8 mouse cellular contexts compared by ENCODE assay signal in genomic region chr19:46041299-46041932, GRCm38 (mm10). TPM values are rescaled to one million over a fixed set of nuclear protein-coding genes. Genes with fewer than 3 reads are reported as not detected.
DNase-seq lines count a peak whose midpoint lies in the region; ATAC-seq lines count a peak whose summit lies in the region.

No protein-coding gene starts in this region.

- no peak for ATAC-seq in liver, embryonic 11.5 days (replicated peaks; ENCODE audit: low FRiP score)
- 0 out of 2 replicates have a peak, but pooled peaks have one; percentile 0 for ATAC-seq in embryonic facial prominence, embryonic 11.5 days (replicated peaks; ENCODE audit: insufficient number of reproducible peaks, low FRiP score, low TSS enrichment, low read depth)
- no peak for ATAC-seq in neural tube, embryonic 11.5 days (ENCODE audit: insufficient read depth, low FRiP score, low TSS enrichment)
- ATAC-seq in cerebellum, adult (ENCODE audit: insufficient number of reproducible peaks, low FRiP score, low TSS enrichment) = no peak

- H3K4me1 ChIP-seq in liver, embryonic 11.5 days (replicated peaks; ENCODE audit: control insufficient read depth, insufficient read depth, low read length) = peaks cover 68% of the 10 kb centered on the region
- H3K4me1 ChIP-seq in embryonic facial prominence, embryonic 11.5 days (ENCODE audit: control insufficient read depth, insufficient read depth, low read length) = peaks cover 12% of the 10 kb centered on the region
- peaks cover 65% of the 10 kb centered on the region for H3K4me1 ChIP-seq in neural tube, embryonic 11.5 days (ENCODE audit: control insufficient read depth, insufficient read depth, low read length)

- peak overlapping the region; percentile 61 for H3K9ac ChIP-seq in liver, embryonic 11.5 days (ENCODE audit: low read depth, low read length)
- H3K9ac ChIP-seq in embryonic facial prominence, embryonic 11.5 days (replicated peaks; ENCODE audit: low read length) = peak overlapping the region; percentile 66
- H3K9ac ChIP-seq in neural tube, embryonic 11.5 days (ENCODE audit: low read length) = peak overlapping the region; percentile 72

- no peaks in the 10 kb centered on the region for H3K9me3 ChIP-seq in liver, embryonic 11.5 days (ENCODE audit: control insufficient read depth, low read length)
- no peaks in the 10 kb centered on the region for H3K9me3 ChIP-seq in embryonic facial prominence, embryonic 11.5 days (replicated peaks; ENCODE audit: control insufficient read depth, low read length)
- no peaks in the 10 kb centered on the region for H3K9me3 ChIP-seq in neural tube, embryonic 11.5 days (ENCODE audit: control insufficient read depth, low read length)

- H3K27ac ChIP-seq in liver, embryonic 11.5 days (ENCODE audit: low read depth, low read length) = peak overlapping the region; percentile 98
- peak overlapping the region; percentile 92 for H3K27ac ChIP-seq in embryonic facial prominence, embryonic 11.5 days (replicated peaks; ENCODE audit: low read depth, low read length)
- peak overlapping the region; percentile 98 for H3K27ac ChIP-seq in neural tube, embryonic 11.5 days (ENCODE audit: low read depth, low read length)

- H3K27me3 ChIP-seq in liver, embryonic 11.5 days (replicated peaks; ENCODE audit: control insufficient read depth, insufficient read depth, low read length) = no peaks in the 10 kb centered on the region
- no peaks in the 10 kb centered on the region for H3K27me3 ChIP-seq in embryonic facial prominence, embryonic 11.5 days (ENCODE audit: control insufficient read depth, insufficient read depth, low read length)
- no peaks in the 10 kb centered on the region for H3K27me3 ChIP-seq in neural tube, embryonic 11.5 days (ENCODE audit: control insufficient read depth, insufficient read depth, low read length)

- H3K36me3 ChIP-seq in liver, embryonic 11.5 days (ENCODE audit: control insufficient read depth, insufficient read depth, low read length) = peaks cover 3% of the 10 kb centered on the region; the same call in 1 of the 2 replicates
- H3K36me3 ChIP-seq in embryonic facial prominence, embryonic 11.5 days (replicated peaks; ENCODE audit: control insufficient read depth, insufficient read depth, low read depth, low read length) = no peaks in the 10 kb centered on the region
- no peaks in the 10 kb centered on the region; the same call in 1 of the 2 replicates for H3K36me3 ChIP-seq in neural tube, embryonic 11.5 days (ENCODE audit: control insufficient read depth, insufficient read depth, low read length)

- DNase-seq in liver, embryonic 11.5 days (ENCODE audit: low spot score) = no peak
- no peak for DNase-seq in liver
- no peak for DNase-seq in embryonic facial prominence, embryonic 11.5 days (ENCODE audit: low spot score)
- peak; percentile 42 for DNase-seq in induced T-regulatory cell, adult 2 months (ENCODE audit: low read depth)
- no peak for DNase-seq in neural tube, embryonic 11.5 days (ENCODE audit: low spot score)
- DNase-seq in adrenal gland, postnatal 25 days = no peak
- no peak for DNase-seq in layer of hippocampus, postnatal 36 days

- H3K4me2 ChIP-seq in liver, embryonic 11.5 days = peak overlapping the region; percentile 92
- H3K4me2 ChIP-seq in embryonic facial prominence, embryonic 11.5 days (ENCODE audit: low read depth, low read length) = peak overlapping the region; percentile 81
- peak overlapping the region; percentile 80 for H3K4me2 ChIP-seq in neural tube, embryonic 11.5 days (ENCODE audit: low read depth)

- 40% methylated on average over 7 of the region's 7 CpGs for WGBS in liver, embryonic 11.5 days
- 14% methylated on average over 7 of the region's 7 CpGs for WGBS in embryonic facial prominence, embryonic 11.5 days
- WGBS in neural tube, embryonic 11.5 days = 22% methylated on average over 7 of the region's 7 CpGs

- peak overlapping the region; percentile 97 for H3K4me3 ChIP-seq in liver, embryonic 11.5 days (ENCODE audit: low read depth, low read length)
- peak overlapping the region; percentile 28 for H3K4me3 ChIP-seq in embryonic facial prominence, embryonic 11.5 days (ENCODE audit: low read depth, low read length)
- peak overlapping the region; percentile 31 for H3K4me3 ChIP-seq in neural tube, embryonic 11.5 days (ENCODE audit: low read depth, low read length)

RNA-seq across cellular contexts. Expression of gene Pprc1, which starts 3.3 kb away (rescaled TPM):
- 73.2 and 77.2 TPM in 2 replicates for polyA plus RNA-seq in liver, embryonic 11.5 days (2014; fragmentation: Nextera tagmentation; extraction: Ambion mirVana)
- 46.7 and 57.0 TPM in 2 replicates for polyA plus RNA-seq in embryonic facial prominence, embryonic 11.5 days (2014; fragmentation: Nextera tagmentation; extraction: Ambion mirVana)
- 42.2 and 46.1 TPM in 2 replicates for polyA plus RNA-seq in neural tube, embryonic 11.5 days (2014; fragmentation: Nextera tagmentation; extraction: Ambion mirVana)
- total RNA-seq in adrenal gland, postnatal 25 days (2021) = 25.7 and 32.7 TPM in 2 replicates
- total RNA-seq in layer of hippocampus, postnatal 36 days (2021) = 10 to 100 TPM; 29.7 to 30.9 TPM

RNA-seq across cellular contexts. Expression of gene Ldb1, which starts 3.6 kb away (rescaled TPM):
- 67.5 and 78.9 TPM in 2 replicates for polyA plus RNA-seq in liver, embryonic 11.5 days (2014; fragmentation: Nextera tagmentation; extraction: Ambion mirVana)
- 80.7 and 84.4 TPM in 2 replicates for polyA plus RNA-seq in embryonic facial prominence, embryonic 11.5 days (2014; fragmentation: Nextera tagmentation; extraction: Ambion mirVana)
- 93.0 and 97.9 TPM in 2 replicates for polyA plus RNA-seq in neural tube, embryonic 11.5 days (2014; fragmentation: Nextera tagmentation; extraction: Ambion mirVana)
- total RNA-seq in adrenal gland, postnatal 25 days (2021) = 76.2 and 94.9 TPM in 2 replicates
- 100 to 1,000 TPM; 107 to 114 TPM for total RNA-seq in layer of hippocampus, postnatal 36 days (2021)

RNA-seq across cellular contexts. Expression of gene Nolc1, which starts 34.2 kb away (rescaled TPM):
- polyA plus RNA-seq in liver, embryonic 11.5 days (2014; fragmentation: Nextera tagmentation; extraction: Ambion mirVana) = 211 TPM in 2 replicates
- polyA plus RNA-seq in embryonic facial prominence, embryonic 11.5 days (2014; fragmentation: Nextera tagmentation; extraction: Ambion mirVana) = 114 and 132 TPM in 2 replicates
- polyA plus RNA-seq in neural tube, embryonic 11.5 days (2014; fragmentation: Nextera tagmentation; extraction: Ambion mirVana) = 103 and 112 TPM in 2 replicates
- total RNA-seq in adrenal gland, postnatal 25 days (2021) = 43.4 and 54.5 TPM in 2 replicates
- total RNA-seq in layer of hippocampus, postnatal 36 days (2021) = 10 to 100 TPM; 46.3 to 49.3 TPM

RNA-seq across cellular contexts. Expression of gene Hps6, which starts 38.1 kb away (rescaled TPM):
- 4.9 and 5.4 TPM in 2 replicates for polyA plus RNA-seq in liver, embryonic 11.5 days (2014; fragmentation: Nextera tagmentation; extraction: Ambion mirVana)
- polyA plus RNA-seq in embryonic facial prominence, embryonic 11.5 days (2014; fragmentation: Nextera tagmentation; extraction: Ambion mirVana) = 1.9 and 2.4 TPM in 2 replicates
- 2.6 and 2.9 TPM in 2 replicates for polyA plus RNA-seq in neural tube, embryonic 11.5 days (2014; fragmentation: Nextera tagmentation; extraction: Ambion mirVana)
- 19.9 and 26.3 TPM in 2 replicates for total RNA-seq in adrenal gland, postnatal 25 days (2021)
- 1 to 10 TPM; 5.7 to 7.3 TPM for total RNA-seq in layer of hippocampus, postnatal 36 days (2021)

RNA-seq across cellular contexts. Expression of gene Armh3, which starts 43.1 kb away (rescaled TPM):
- polyA plus RNA-seq in liver, embryonic 11.5 days (2014; fragmentation: Nextera tagmentation; extraction: Ambion mirVana) = 9.2 and 12.2 TPM in 2 replicates
- 13.9 and 15.9 TPM in 2 replicates for polyA plus RNA-seq in embryonic facial prominence, embryonic 11.5 days (2014; fragmentation: Nextera tagmentation; extraction: Ambion mirVana)
- 16.7 and 17.9 TPM in 2 replicates for polyA plus RNA-seq in neural tube, embryonic 11.5 days (2014; fragmentation: Nextera tagmentation; extraction: Ambion mirVana)
- 16.9 and 19.7 TPM in 2 replicates for total RNA-seq in adrenal gland, postnatal 25 days (2021)
- 10 to 100 TPM; 20.3 to 22.4 TPM for total RNA-seq in layer of hippocampus, postnatal 36 days (2021)

Comparison
In these comparisons a context has a peak if more than half of its experiments do, and no peak if none do; other contexts are left out.
1. H3K4me3 ChIP-seq: peak in every context shown above with its lines; median percentile 97 in liver, embryonic 11.5 days; 31 in neural tube, embryonic 11.5 days; 28 in embryonic facial prominence, embryonic 11.5 days.